Mouse (Mus musculus): ENCODE measurements around the gene Ube2a.

- TF ChIP-seq CTCF (IDR thresholded peaks at IDR 0.05; ENCODE audit: borderline replicate concordance, control insufficient read depth, extremely low read depth, insufficient read depth, low read length, poor library complexity) (no peak), POLR2A (IDR thresholded peaks at IDR 0.05; ENCODE audit: control insufficient read depth, extremely low read depth, insufficient read depth, low read length, poor library complexity) (no peak)
Observed at GRCm38 (mm10) chrX:36863766-36864608, 9.7 kb upstream of the Ube2a start.

Data from thymus, adult 2 months (tissue).